Mouse (Mus musculus): ENCODE results near the gene D930020B18Rik. TPM values are rescaled to one million over a fixed set of nuclear protein-coding genes. Genes with fewer than 3 reads are reported as not detected.
A peak's percentile ranks its signal among the peaks of the same experiment; 100 is the strongest.

The D930020B18Rik gene
- polyA plus RNA-seq, 1 experiment: not detected

GRCm38 (mm10) chr10:121689591-121690314 is 48.4 kb downstream of the D930020B18Rik start:
- H3K27me3 ChIP-seq (ENCODE audit: control insufficient read depth): no peaks in the 10 kb centered on the region
- peaks cover 3% of the 10 kb centered on the region for H3K4me1 ChIP-seq (ENCODE audit: control insufficient read depth)
- no peaks in the 10 kb centered on the region for H3K36me3 ChIP-seq (ENCODE audit: control insufficient read depth)
- TF ChIP-seq TAL1 (IDR thresholded peaks at IDR 0.05; ENCODE audit: low read length) (no peak), GATA1 (IDR thresholded peaks at IDR 0.05; ENCODE audit: low read length) (no peak)
- H3K4me3 ChIP-seq (replicated peaks): no peak overlapping the region
- H3K9me3 ChIP-seq (ENCODE audit: control insufficient read depth, low read length): no peaks in the 10 kb centered on the region

- H3K27me3 ChIP-seq (ENCODE audit: control insufficient read depth): no peaks in the 10 kb centered on the region
- peak overlapping the region; percentile 3 for H3K4me3 ChIP-seq (replicated peaks)
- peaks cover 3% of the 10 kb centered on the region for H3K4me1 ChIP-seq (ENCODE audit: control insufficient read depth)
- no peaks in the 10 kb centered on the region for H3K36me3 ChIP-seq (ENCODE audit: control insufficient read depth)
- TF ChIP-seq GATA1 (IDR thresholded peaks at IDR 0.05; ENCODE audit: low read length): no peak
- no peaks in the 10 kb centered on the region for H3K9me3 ChIP-seq (ENCODE audit: control insufficient read depth, low read length)
These were observed 51.7 kb downstream of the D930020B18Rik start for GRCm38 (mm10) chr10:121692944-121693579.

GRCm38 (mm10) chr10:121694567-121694966 is 53.2 kb downstream of the D930020B18Rik start:
- Histone ChIP-seq H3K36me3 (ENCODE audit: control insufficient read depth) (no peaks in the 10 kb centered on the region), H3K4me1 (ENCODE audit: control insufficient read depth) (peaks cover 3% of the 10 kb centered on the region), H3K9me3 (ENCODE audit: control insufficient read depth, low read length) (no peaks in the 10 kb centered on the region), H3K4me3 (replicated peaks) (no peak overlapping the region), H3K27me3 (ENCODE audit: control insufficient read depth) (no peaks in the 10 kb centered on the region)
- TF ChIP-seq TAL1 (IDR thresholded peaks at IDR 0.05; ENCODE audit: low read length): no peak
- TF ChIP-seq GATA1 (IDR thresholded peaks at IDR 0.05; ENCODE audit: low read length): no peak

GRCm38 (mm10) chr10:121701296-121702248 is 60.2 kb downstream of the D930020B18Rik start:
- Histone ChIP-seq H3K9me3 (ENCODE audit: control insufficient read depth, low read length) (no peaks in the 10 kb centered on the region), H3K27me3 (ENCODE audit: control insufficient read depth) (no peaks in the 10 kb centered on the region), H3K4me1 (ENCODE audit: control insufficient read depth) (no peaks in the 10 kb centered on the region), H3K4me3 (replicated peaks) (no peak overlapping the region), H3K36me3 (ENCODE audit: control insufficient read depth) (no peaks in the 10 kb centered on the region)
- no peak for TF ChIP-seq GATA1 (IDR thresholded peaks at IDR 0.05; ENCODE audit: low read length)
- TF ChIP-seq TAL1 (IDR thresholded peaks at IDR 0.05; ENCODE audit: low read length): no peak

- no peaks in the 10 kb centered on the region for H3K36me3 ChIP-seq (ENCODE audit: control insufficient read depth)
- TF ChIP-seq GATA1 (IDR thresholded peaks at IDR 0.05; ENCODE audit: low read length): no peak
- TF ChIP-seq TAL1 (IDR thresholded peaks at IDR 0.05; ENCODE audit: low read length): no peak
- no peaks in the 10 kb centered on the region for H3K9me3 ChIP-seq (ENCODE audit: control insufficient read depth, low read length)
- H3K4me3 ChIP-seq (replicated peaks): no peak overlapping the region
- H3K27me3 ChIP-seq (ENCODE audit: control insufficient read depth): no peaks in the 10 kb centered on the region
- H3K4me1 ChIP-seq (ENCODE audit: control insufficient read depth): no peaks in the 10 kb centered on the region
These were observed 62.2 kb downstream of the D930020B18Rik start for GRCm38 (mm10) chr10:121703619-121704018.

GRCm38 (mm10) chr10:121704871-121705270 is 63.5 kb downstream of the D930020B18Rik start:
- Histone ChIP-seq H3K4me3 (replicated peaks) (no peak overlapping the region), H3K27me3 (ENCODE audit: control insufficient read depth) (no peaks in the 10 kb centered on the region), H3K9me3 (ENCODE audit: control insufficient read depth, low read length) (no peaks in the 10 kb centered on the region), H3K36me3 (ENCODE audit: control insufficient read depth) (no peaks in the 10 kb centered on the region), H3K4me1 (ENCODE audit: control insufficient read depth) (no peaks in the 10 kb centered on the region)
- TF ChIP-seq GATA1 (IDR thresholded peaks at IDR 0.05; ENCODE audit: low read length): no peak
- no peak for TF ChIP-seq TAL1 (IDR thresholded peaks at IDR 0.05; ENCODE audit: low read length)

GRCm38 (mm10) chr10:121705399-121706163 is 64.2 kb downstream of the D930020B18Rik start:
- H3K36me3 ChIP-seq (ENCODE audit: control insufficient read depth): no peaks in the 10 kb centered on the region
- H3K4me1 ChIP-seq (ENCODE audit: control insufficient read depth): no peaks in the 10 kb centered on the region
- no peaks in the 10 kb centered on the region for H3K27me3 ChIP-seq (ENCODE audit: control insufficient read depth)
- H3K4me3 ChIP-seq (replicated peaks): no peak overlapping the region
- no peaks in the 10 kb centered on the region for H3K9me3 ChIP-seq (ENCODE audit: control insufficient read depth, low read length)
- TF ChIP-seq GATA1 (IDR thresholded peaks at IDR 0.05; ENCODE audit: low read length) (no peak), TAL1 (IDR thresholded peaks at IDR 0.05; ENCODE audit: low read length) (no peak)

GRCm38 (mm10) chr10:121716862-121717261 is 75.5 kb downstream of the D930020B18Rik start:
- Histone ChIP-seq H3K9me3 (ENCODE audit: control insufficient read depth, low read length) (peaks cover 25% of the 10 kb centered on the region), H3K4me1 (ENCODE audit: control insufficient read depth) (no peaks in the 10 kb centered on the region), H3K4me3 (replicated peaks) (no peak overlapping the region), H3K27me3 (ENCODE audit: control insufficient read depth) (no peaks in the 10 kb centered on the region), H3K36me3 (ENCODE audit: control insufficient read depth) (no peaks in the 10 kb centered on the region)
- TF ChIP-seq GATA1 (IDR thresholded peaks at IDR 0.05; ENCODE audit: low read length) (no peak), TAL1 (IDR thresholded peaks at IDR 0.05; ENCODE audit: low read length) (no peak)
